Mouse (Mus musculus) myocyte (in vitro differentiated cells): ENCODE results near the gene Brd3. TPM values are rescaled to one million over a fixed set of nuclear protein-coding genes. Genes with fewer than 3 reads are reported as not detected.

Experiments
- H3K27me3 ChIP-seq: one replicate; pipeline ENCODE4 v1.6.1; 2011; ENCODE audit not compliant: control insufficient read depth, insufficient read depth, insufficient read length
- H3K36me3 ChIP-seq: one replicate; pipeline ENCODE4 v1.6.1; 2011; ENCODE audit not compliant: control insufficient read depth, insufficient read depth
- H3K4me2 ChIP-seq: one replicate; pipeline ENCODE4 v1.6.1; 2011; ENCODE audit warnings: low read depth, control low read depth
- H3K4me3 ChIP-seq: one replicate; pipeline ENCODE4 v1.5.1; 2011; ENCODE audit warnings: mild to moderate bottlenecking, control low read depth, moderate library complexity
- H3K79me2 ChIP-seq: one replicate; pipeline ENCODE4 v1.6.1; 2011; ENCODE audit not compliant: control insufficient read depth, insufficient read depth
- H3ac ChIP-seq: one replicate; pipeline ENCODE4 v1.6.1; 2011; ENCODE audit not compliant: control insufficient read depth, insufficient read length
- CEBPB ChIP-seq: IDR thresholded peaks from 2 replicates; pipeline ENCODE4 v1.6.1; 2011; ENCODE audit warnings: mild to moderate bottlenecking, moderate library complexity; ENCODE audit not compliant: poor library complexity, insufficient read depth, severe bottlenecking
- E2F4 ChIP-seq: IDR thresholded peaks from one replicate; pipeline ENCODE4 v1.6.1; 2011; ENCODE audit warnings: mild to moderate bottlenecking, control low read depth, moderate library complexity; ENCODE audit not compliant: insufficient read depth
- MAX ChIP-seq: IDR thresholded peaks from one replicate; pipeline ENCODE4 v1.6.1; 2011; ENCODE audit warnings: low read depth, mild to moderate bottlenecking, control low read depth
- MYOD1 ChIP-seq, 3 experiments: IDR thresholded peaks; one replicate each; pipeline ENCODE4 v1.6.1; 2011; ENCODE audit warnings: control low read depth in 2 of 3, low read depth in 2 of 3, mild to moderate bottlenecking in 2 of 3, moderate library complexity in 1 of 3; ENCODE audit not compliant: insufficient read length in 2 of 3, control insufficient read depth in 1 of 3
- MYOG ChIP-seq, 3 experiments: IDR thresholded peaks; one replicate each; pipeline ENCODE4 v1.6.1; 2011; ENCODE audit warnings: control low read depth in 2 of 3, low read depth in 2 of 3, mild to moderate bottlenecking in 2 of 3; ENCODE audit not compliant: insufficient read length in 2 of 3, control insufficient read depth in 1 of 3, insufficient read depth in 1 of 3
- POLR2A ChIP-seq: IDR thresholded peaks from one replicate; pipeline ENCODE4 v1.6.1; 2011; ENCODE audit warnings: low read depth, mild to moderate bottlenecking, control low read depth, moderate library complexity; ENCODE audit not compliant: insufficient read length
- POLR2AphosphoS2 ChIP-seq: IDR thresholded peaks from one replicate; pipeline ENCODE4 v1.6.1; 2011; ENCODE audit warnings: low read depth, control low read depth; ENCODE audit not compliant: insufficient read length
- REST ChIP-seq: IDR thresholded peaks from one replicate; pipeline ENCODE4 v1.6.1; 2011; ENCODE audit warnings: mild to moderate bottlenecking, control low read depth, moderate library complexity; ENCODE audit not compliant: insufficient read depth, insufficient read length
- SRF ChIP-seq: IDR thresholded peaks from one replicate; pipeline ENCODE4 v1.6.1; 2011; ENCODE audit warnings: low read depth; ENCODE audit not compliant: control insufficient read depth, insufficient read length
- TCF12 ChIP-seq: IDR thresholded peaks from one replicate; pipeline ENCODE4 v1.6.1; 2011; ENCODE audit warnings: mild to moderate bottlenecking, control low read depth; ENCODE audit not compliant: poor library complexity, insufficient read depth, severe bottlenecking
- TCF3 ChIP-seq: IDR thresholded peaks from one replicate; pipeline ENCODE4 v1.6.1; 2011; ENCODE audit warnings: low read depth, control low read depth; ENCODE audit not compliant: insufficient read length
- USF1 ChIP-seq: IDR thresholded peaks from one replicate; pipeline ENCODE4 v1.6.1; 2011; ENCODE audit warnings: low read depth, mild to moderate bottlenecking, control low read depth, moderate library complexity
- polyA plus RNA-seq: library from polyadenylated mRNA; unstranded; fragments of >200 nt; fragmentation: generic; extraction: Trizol; gene quantifications from one replicate; pipeline ENCODE4 v1.2.1, GENCODE M21; 2012; ENCODE audit warnings: missing spikeins

The Brd3 gene
- polyA plus RNA-seq, 1 experiment = 26.8 TPM

DNA sequence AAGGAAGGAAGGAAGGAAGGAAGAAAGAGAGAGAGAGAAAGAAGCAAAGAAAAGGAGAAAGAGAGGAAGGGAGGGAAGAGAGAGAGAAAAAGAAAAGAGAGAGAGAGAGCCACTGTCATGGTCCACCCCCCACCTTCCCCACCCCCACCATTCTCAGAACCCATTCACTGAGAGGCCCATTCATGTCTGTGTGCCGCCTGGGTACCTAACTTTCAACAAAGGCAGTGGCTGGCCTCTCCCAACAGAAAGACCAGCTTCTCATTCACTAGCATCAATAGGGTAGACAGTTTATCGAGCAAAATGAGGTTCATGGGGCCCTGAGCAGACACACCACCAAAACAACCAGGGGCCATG, 93.9 kb downstream of the Brd3 start:
- TF ChIP-seq MYOD1 (IDR thresholded peaks at IDR 0.05; ENCODE audit: control insufficient read depth in 1 of 3, insufficient read length in 2 of 3, low read depth in 2 of 3) (no peak), POLR2AphosphoS2 (no peak), TCF12 (no peak), REST (no peak), CEBPB (no peak), E2F4 (no peak), SRF (no peak), TCF3 (no peak), MYOG (IDR thresholded peaks at IDR 0.05; ENCODE audit: control insufficient read depth in 1 of 3, insufficient read depth in 1 of 3, insufficient read length in 2 of 3, low read depth in 2 of 3) (no peak), POLR2A (no peak), MAX (no peak), USF1 (no peak)
- Histone ChIP-seq H3K36me3 (no peaks in the 10 kb centered on the region), H3K4me2 (peak overlapping the region; percentile 84), H3K27me3 (no peaks in the 10 kb centered on the region), H3K4me3 (no peak overlapping the region), H3ac (no peak overlapping the region), H3K79me2 (peaks cover 59% of the 10 kb centered on the region)

DNA sequence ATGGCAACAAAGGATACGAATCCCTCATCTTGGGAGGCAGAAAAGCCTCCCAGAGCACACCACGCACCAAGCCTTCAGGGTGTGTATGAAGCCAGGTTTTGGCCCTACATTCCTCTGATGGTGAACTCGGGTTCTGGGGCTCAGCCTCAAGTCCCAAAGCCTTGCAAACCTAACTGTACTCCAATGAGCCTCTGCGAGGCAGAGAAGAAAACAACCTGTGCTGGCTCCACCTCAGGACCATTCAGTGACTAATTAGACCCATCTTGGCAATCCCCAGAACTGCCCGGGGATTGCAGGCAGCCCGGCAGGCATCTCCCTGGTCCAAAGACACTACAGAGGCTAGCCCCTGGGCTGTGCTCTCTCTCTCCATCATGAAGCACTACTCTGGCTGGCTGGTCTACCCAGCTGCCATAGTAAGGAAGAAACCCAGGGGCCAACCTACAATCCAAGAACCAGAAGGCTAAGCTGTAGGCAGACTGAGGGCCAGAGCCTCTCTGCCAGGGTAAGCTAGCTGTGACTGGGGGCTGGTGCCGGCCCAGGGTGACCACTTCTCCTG, 95.1 kb downstream of the Brd3 start:
- TF ChIP-seq E2F4 (no peak), TCF12 (no peak), SRF (no peak), TCF3 (no peak)
- no peaks in the 10 kb centered on the region for H3K36me3 ChIP-seq
- no peak overlapping the region for H3ac ChIP-seq
- H3K4me2 ChIP-seq = peak overlapping the region; percentile 12
- H3K4me3 ChIP-seq = no peak overlapping the region
- no peaks in the 10 kb centered on the region for H3K27me3 ChIP-seq
- H3K79me2 ChIP-seq = peaks cover 57% of the 10 kb centered on the region

- no peak overlapping the region for H3ac ChIP-seq
- TF ChIP-seq MAX (no peak), TCF3 (no peak)
- H3K79me2 ChIP-seq = peaks cover 60% of the 10 kb centered on the region
- peak overlapping the region; percentile 12 for H3K4me2 ChIP-seq
- H3K4me3 ChIP-seq = no peak overlapping the region
- no peaks in the 10 kb centered on the region for H3K27me3 ChIP-seq
- no peaks in the 10 kb centered on the region for H3K36me3 ChIP-seq
Observed at GRCm38 (mm10) chr2:27411688-27412174, 95.7 kb downstream of the Brd3 start.

DNA sequence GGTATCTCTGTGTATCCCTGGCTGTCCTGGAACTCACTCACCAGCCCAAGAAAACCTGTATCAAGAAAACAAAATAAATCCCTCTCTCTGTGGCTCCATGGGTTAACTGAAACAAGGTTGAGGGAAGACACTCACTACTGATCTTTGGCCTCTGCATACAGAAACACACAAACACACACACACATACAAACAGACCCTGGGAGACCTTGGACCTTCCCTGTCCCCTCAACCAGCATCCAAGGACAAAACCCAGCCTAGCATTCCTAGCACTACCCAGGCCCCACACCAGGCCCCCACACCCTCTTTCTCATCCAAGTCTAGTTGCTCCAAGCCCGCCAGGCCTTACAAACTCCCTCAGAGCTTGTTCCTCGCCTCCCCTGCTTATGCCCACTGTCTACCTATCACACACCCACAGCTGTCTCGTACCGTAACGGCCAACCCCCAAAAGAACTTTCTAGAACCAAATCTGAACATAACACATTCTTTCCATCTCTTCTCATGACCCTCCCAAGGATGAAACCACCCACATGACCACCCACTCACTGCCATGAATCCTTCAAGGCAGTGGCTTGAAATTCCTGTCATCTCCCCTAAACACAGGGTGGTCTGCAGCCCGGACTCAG, 96.8 kb downstream of the Brd3 start:
- Histone ChIP-seq H3K4me3 (no peak overlapping the region), H3K36me3 (no peaks in the 10 kb centered on the region), H3K27me3 (no peaks in the 10 kb centered on the region), H3ac (no peak overlapping the region), H3K4me2 (no peak overlapping the region), H3K79me2 (peaks cover 61% of the 10 kb centered on the region)
- TF ChIP-seq REST (no peak), POLR2A (no peak), USF1 (no peak), MYOG (IDR thresholded peaks at IDR 0.05; ENCODE audit: control insufficient read depth in 1 of 3, insufficient read depth in 1 of 3, insufficient read length in 2 of 3, low read depth in 2 of 3) (no peak), SRF (no peak), MAX (no peak), TCF3 (no peak), MYOD1 (IDR thresholded peaks at IDR 0.05; ENCODE audit: control insufficient read depth in 1 of 3, insufficient read length in 2 of 3, low read depth in 2 of 3) (no peak), CEBPB (no peak), POLR2AphosphoS2 (no peak)

GRCm38 (mm10) chr2:27408194-27408593, 99.3 kb downstream of the Brd3 start:
- H3K4me2 ChIP-seq = no peak overlapping the region
- no peak overlapping the region for H3ac ChIP-seq
- TF ChIP-seq CEBPB (no peak), MAX (no peak), MYOD1 (IDR thresholded peaks at IDR 0.05; ENCODE audit: control insufficient read depth in 1 of 3, insufficient read length in 2 of 3, low read depth in 2 of 3) (no peak), TCF12 (no peak), MYOG (IDR thresholded peaks at IDR 0.05; ENCODE audit: control insufficient read depth in 1 of 3, insufficient read depth in 1 of 3, insufficient read length in 2 of 3, low read depth in 2 of 3) (no peak), POLR2A (no peak), SRF (no peak), POLR2AphosphoS2 (no peak), E2F4 (no peak)
- H3K4me3 ChIP-seq = no peak overlapping the region
- H3K79me2 ChIP-seq = peaks cover 66% of the 10 kb centered on the region
- H3K36me3 ChIP-seq = no peaks in the 10 kb centered on the region
- H3K27me3 ChIP-seq = no peaks in the 10 kb centered on the region
